Mouse (Mus musculus): ENCODE measurements around the gene Nmt2. TPM values are rescaled to one million over a fixed set of nuclear protein-coding genes. Genes with fewer than 3 reads are reported as not detected.

The Nmt2 gene
- total RNA-seq, 2 experiments from 2014 or later, result 15.3 to 17.6 TPM

DNA sequence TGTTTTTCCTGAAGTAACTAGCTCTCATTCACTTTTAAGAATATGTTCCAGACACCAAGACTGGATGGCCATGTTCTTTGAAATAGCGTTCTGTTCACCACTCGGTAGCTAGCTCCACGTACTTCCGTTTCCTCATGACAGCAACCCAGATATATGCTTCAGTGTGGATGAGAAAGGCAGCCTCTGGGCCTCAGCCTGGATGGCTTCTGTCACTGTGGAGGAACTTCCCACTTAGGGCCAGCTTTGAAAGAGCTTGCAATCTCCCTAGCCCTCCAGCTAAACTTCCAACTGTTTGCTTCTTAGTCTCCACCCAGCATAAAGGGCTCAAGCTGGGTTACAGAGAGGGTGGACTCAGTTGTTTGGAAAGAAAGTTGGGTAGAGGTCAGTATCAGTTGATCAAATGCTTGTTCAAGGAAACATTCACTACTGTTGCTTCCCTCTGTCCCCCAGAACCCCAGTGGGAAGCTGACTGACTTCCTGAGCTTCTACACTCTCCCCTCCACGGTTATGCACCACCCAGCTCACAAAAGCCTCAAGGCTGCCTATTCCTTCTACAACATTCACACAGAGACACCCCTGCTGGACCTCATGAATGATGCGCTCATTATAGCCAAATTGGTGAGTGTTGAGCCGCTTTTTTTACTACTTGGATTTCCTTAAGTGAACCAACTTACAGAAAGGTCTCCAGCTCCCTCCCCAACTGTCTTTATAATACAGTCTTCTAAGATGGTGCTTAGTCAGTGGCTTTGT, 40.5 kb downstream of the Nmt2 start:
- intact Hi-C loops (cut with DNase I), result loop anchor here (5.0 kb wide), 2 partner anchors 97 to 237 kb away; no protein-coding TSS in a partner anchor
- DNase-seq, result no peak

DNA sequence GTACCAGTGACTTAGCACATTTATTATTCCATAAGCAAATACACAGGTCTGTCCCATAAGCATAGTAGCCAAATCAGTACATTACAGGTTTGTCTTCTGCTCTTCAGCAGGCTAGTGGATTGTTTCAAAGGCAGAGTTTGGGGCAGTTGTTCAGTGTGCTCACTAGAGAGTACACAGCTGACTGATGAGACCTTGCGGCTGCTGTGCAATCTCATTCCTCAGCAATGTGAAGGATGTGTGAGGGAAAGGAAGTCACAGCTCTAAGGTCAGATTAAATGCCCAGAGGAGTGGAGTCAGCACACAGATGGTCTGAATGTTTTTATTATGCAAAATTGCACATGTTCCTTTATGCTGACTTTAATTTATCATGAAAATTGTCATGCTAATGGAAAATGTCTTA, 42.5 kb downstream of the Nmt2 start:
- DNase-seq, result peak; percentile 7 to 12
- intact Hi-C loops (cut with DNase I), result loop anchor here (5.0 kb wide), 2 partner anchors 99 to 239 kb away; no protein-coding TSS in a partner anchor

DNA sequence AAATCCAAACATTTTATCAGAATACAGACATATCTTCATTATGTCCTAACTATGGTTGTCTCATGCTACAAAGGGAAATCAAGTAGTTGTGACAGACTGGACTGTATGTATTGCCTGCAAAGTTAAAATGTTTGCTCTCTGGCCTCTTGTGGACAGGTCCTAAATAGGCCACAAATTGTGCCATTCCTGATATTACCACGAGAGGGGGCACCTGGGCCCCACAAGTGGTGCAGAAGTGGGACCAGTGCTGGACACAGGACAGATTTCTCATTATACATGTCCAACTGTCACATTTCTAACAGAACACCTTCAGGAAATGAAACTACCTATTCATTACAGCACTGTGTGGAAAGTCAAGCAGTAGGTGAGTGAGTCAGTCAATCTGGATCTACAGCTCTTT, 43.3 kb downstream of the Nmt2 start:
- intact Hi-C loops (cut with DNase I), result loop anchor here (5.0 kb wide), 2 partner anchors 100 to 240 kb away; no protein-coding TSS in a partner anchor
- DNase-seq, result peak; percentile 67 to 82

DNA sequence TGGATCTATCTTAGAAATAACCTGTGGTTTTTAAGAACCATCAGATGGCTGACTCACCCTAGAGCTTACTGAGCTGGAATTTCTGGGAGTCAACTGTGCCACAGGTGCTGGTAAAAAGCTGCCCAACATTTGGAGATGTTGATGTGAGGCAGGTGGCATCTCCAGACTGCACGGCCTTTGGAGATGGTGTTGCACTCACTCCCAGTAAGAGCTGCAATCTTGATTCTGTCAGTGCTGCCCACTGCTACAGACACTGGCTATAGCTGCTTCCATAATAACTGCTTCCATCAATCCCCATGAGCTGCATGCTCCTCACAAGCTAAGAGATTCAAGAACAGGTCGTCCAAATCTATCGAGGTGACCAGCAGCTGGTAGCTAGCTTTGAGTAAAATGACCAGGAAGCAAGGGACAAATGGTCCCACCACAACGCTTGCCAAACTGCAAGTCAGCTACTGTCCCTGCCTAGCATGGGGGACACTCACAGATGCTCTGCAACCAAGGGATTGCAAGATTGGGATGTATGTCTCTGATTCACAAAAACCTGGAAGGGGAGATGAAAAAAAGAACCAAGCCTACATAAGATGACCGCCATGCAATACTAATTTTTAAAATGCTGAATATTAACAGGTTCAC, 47.2 kb downstream of the Nmt2 start:
- intact Hi-C loops (cut with DNase I), result loop anchor here (5.0 kb wide), 1 partner anchor 214 kb away; no protein-coding TSS in a partner anchor
- no peak for DNase-seq

DNA sequence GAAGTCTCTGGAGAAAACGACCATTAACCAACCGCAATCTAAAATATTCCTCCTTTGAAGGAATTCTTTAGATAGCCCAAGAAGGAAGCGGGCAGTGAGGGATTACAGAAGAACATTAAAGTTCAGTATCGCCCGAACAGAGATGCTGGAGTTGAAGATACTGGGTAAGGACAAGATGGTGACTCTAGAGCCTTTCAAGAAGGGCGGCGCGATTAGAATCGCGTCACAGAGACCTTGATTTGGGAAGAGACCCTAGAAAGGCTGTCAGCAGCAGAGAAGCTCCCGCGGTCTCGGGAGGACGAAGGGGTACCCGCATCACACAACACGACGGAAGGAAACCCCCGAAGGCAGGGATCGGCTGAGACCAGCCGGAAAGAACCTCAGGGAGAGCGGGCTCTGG, 48.0 kb downstream of the Nmt2 start:
- no peak for DNase-seq
- intact Hi-C loops (cut with DNase I), result loop anchor here (2.0 to 5.0 kb wide), 2 partner anchors 47 to 215 kb away; partner anchors contain the start of gene Nmt2

DNA sequence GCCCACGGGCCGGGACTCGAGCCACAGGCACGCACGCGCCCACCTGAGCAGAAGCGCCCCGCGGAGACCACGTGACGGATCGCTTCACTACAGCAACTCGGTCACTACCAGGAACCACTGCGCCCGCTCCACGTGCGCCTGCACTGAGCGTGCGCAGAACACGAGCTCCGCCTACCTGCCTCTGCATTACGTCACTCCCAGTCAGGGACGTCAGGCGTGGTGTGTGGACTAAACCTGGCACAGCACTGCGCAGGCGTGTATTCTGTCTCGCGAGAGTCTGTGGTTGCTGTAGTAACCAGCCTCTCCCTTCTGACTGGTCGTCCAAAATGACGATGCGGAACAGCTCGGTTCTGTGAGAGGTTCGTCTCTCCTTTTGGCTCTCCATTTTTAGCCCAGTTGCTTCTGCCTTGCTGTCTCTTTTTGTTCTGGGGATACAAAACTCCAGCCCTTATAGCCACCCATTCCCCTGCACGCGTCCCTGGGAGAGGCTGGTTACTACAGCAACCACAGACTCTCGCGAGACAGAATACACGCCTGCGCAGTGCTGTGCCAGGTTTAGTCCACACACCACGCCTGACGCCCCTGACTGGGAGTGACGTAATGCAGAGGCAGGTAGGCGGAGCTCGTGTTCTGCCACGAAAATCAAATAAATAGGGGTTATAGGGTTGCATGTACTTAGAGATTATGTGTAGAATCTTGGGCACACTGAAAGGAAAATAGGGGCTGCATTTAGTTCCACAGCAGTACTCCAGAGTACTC, 48.7 kb downstream of the Nmt2 start, which contains the start of gene Rpp38:
Gene Rpp38 (minus strand): TSS at position 160 of the 759 bp plus-strand sequence.
- peak; percentile 99 for DNase-seq

DNA sequence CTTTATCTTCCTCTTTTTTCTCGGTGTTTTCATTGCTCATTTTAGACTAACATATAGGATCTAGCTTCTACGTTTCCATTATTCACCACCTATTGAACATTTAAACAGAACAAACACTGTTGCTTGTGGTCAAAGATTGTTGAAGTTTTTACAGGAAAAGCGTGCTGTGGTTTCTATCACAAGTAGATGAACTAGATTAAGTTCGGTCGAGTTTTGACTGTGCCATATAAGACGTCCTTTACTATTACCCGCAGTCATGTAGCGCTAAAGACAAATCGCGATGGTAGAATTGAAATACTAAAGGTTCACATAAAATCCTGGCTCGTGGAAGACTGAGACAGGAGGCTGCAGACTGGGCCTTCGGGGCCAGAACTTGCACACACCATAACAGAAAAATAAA, 49.7 kb downstream of the Nmt2 start:
- intact Hi-C loops (cut with DNase I), result loop anchor here (2.0 to 5.0 kb wide), 2 partner anchors 49 to 216 kb away; partner anchors contain the start of gene Nmt2

More for the DNA sequence above, 48.7 kb downstream of the Nmt2 start, which contains the start of gene Rpp38:
- intact Hi-C loops (cut with DNase I), result loop anchor here (2.0 to 5.0 kb wide), 2 partner anchors 48 to 215 kb away; partner anchors contain the start of gene Nmt2

DNA sequence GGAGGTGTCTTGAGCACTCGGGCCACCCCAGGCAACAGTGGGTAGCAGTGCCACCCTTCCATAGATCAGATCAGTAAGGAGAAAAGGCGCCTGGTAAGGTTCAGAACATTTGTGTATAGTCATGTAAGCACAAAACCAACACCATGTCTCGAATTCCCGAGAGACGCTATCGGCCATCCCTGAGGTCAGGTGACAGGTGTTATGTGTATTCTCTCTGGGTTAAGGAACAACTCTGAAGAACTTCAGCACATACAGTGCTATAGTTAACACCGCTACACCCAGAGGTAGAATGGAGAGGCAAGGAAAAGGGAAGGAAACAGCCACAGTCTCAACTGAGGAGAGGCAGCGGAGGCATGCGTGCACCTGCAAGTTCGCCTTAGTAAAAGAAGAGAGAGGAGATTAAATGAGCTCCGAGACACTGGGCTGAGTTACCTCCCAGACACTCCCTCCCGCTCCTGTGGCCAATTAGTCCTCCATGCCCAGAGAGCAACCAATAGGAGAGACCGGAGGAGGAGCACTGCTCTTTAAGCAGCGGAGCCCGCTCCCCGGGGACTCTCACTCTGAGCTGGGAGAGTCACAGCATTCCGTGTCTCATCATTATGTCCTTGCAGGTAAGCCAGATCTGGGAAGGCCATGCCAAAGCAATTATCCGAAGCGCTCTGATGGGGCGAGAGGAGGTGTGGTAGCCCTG, 51.7 kb downstream of the Nmt2 start, which contains the start of gene Acbd7:
Gene Acbd7 (plus strand): TSS at position 558 of the 691 bp plus-strand sequence.
- intact Hi-C loops (cut with DNase I), result loop anchor here (5.0 kb wide), 2 partner anchors 82 to 177 kb away; partner anchors contain the start of genes Cdnf, Gm45902 and Hspa14
- peak; percentile 42 to 50 for DNase-seq

More for the DNA sequence above, 49.7 kb downstream of the Nmt2 start:
- DNase-seq, result no peak

DNA sequence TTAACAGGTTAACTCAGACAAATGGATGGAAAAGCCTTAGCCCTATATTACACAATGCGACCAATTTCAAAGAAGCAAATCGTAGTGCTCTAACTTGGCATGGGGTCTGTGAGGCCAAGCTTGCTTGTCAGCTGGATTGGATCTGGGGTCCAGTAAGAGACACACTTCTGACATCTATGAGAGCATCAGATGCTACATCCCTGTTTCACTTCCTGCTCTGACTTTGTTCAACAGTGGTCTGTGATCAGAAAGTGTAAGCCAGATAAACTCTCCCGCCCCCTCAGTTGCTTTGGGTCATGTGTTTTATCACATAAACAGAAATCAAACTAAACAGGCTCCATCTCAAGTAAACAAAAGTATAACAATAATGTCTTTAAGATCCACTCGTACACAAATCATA, 64.4 kb downstream of the Nmt2 start:
- intact Hi-C loops (cut with DNase I), result loop anchor here (2.0 to 10.0 kb wide), 2 partner anchors 450 to 1146 kb away; no protein-coding TSS in a partner anchor
- no peak for DNase-seq

DNA sequence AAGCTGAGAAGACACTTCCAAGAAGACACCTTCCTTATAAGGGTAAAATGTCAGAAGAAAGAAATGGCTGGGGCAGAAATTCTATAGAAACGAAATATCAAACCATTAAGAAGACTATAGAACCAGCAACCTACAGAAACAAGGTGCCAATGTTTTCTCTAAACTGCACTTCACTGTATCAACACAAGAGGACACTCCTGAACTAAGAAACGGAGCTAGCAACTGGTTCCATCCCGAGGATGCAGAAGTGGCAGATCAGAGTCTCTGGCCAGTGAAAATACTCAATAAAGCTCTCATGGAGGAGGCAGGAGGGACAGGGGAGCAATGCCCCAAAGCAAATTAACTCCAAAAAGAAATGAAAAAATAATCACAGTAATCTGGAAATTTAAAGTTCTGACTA, 64.9 kb downstream of the Nmt2 start:
- intact Hi-C loops (cut with DNase I), result loop anchor here (2.0 to 10.0 kb wide), 2 partner anchors 450 to 1146 kb away; no protein-coding TSS in a partner anchor
- peak; percentile 28 to 42 for DNase-seq

DNA sequence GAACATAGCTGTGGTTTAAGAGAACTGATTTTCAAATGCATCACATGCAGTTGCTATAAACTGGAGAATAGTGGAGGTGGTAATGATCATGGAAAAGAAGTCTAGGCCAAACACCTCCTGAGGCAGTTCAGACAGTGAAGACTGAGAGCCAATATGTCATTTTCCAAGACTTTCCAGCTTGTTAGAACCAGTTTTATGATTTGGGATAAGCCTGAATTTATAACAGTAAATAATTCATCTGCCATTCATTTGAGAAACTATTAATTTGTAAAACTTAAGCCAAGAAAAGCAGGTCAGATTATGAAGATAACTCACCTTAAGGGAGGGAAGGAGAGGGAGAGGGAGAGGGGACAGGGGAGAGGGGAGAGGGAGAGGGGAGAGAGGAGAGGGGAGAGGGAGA, 69.1 kb downstream of the Nmt2 start:
- DNase-seq, result no peak
- intact Hi-C loops (cut with DNase I), result no loop called here

DNA sequence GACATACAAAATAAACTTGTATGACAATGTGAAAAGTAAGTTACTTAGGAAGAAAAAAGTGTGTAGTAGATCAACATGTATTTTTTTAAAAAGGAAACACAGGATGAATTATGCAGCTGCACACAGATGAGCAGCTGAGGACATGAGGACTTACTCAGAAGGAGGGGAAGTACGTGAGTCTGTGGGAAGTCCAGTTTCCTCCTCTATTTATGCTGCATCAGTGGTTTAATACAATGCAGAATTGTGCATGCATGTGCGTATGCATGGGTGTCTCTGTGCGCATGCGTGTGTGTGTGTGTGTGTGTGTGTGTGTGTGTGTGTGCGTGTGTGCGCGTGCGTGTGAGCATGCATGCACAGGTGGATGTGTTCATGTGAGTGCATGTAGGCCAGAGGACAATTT, 71.8 kb downstream of the Nmt2 start:
- intact Hi-C loops (cut with DNase I), result no loop called here
- no peak for DNase-seq

DNA sequence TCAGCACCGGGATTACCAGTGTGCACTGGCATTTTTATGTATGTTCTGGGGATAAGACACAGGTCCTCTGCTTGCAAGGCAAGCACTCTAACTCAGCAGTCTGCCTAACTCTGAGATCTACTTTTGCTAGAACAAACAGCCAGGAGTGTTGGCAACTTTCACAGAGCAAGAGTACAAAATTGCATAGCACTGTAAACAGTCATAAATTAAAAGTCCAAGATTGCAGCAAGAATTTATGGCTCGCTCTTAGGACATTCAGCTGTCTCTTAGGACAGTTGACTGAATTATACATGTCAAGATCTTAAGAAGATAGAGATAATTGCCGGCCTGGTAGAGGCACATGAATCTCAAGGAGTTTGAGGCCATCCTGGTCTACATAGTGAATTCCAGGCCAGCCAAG, 72.3 kb downstream of the Nmt2 start:
- intact Hi-C loops (cut with DNase I), result no loop called here
- DNase-seq, result no peak

DNA sequence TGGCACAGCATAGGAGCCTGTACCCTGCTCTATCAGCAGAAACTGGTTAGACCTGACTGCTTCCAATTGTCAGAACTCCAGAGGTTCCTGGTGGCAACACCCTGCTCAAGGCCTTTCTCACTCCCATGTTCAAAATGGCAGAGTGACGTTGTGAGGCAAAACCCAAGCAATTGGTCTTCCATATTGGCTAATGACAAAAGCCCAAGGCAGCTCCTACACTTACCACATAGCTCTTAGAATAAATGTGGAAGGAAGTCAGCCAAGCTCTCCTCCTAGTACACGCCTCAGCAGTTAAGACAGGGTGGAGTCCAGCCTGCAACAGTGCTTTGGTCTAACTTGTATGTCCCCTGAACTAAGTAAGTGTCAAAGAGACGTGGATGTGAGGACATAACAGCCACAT, 73.9 kb downstream of the Nmt2 start:
- intact Hi-C loops (cut with DNase I), result no loop called here
- no peak for DNase-seq

DNA sequence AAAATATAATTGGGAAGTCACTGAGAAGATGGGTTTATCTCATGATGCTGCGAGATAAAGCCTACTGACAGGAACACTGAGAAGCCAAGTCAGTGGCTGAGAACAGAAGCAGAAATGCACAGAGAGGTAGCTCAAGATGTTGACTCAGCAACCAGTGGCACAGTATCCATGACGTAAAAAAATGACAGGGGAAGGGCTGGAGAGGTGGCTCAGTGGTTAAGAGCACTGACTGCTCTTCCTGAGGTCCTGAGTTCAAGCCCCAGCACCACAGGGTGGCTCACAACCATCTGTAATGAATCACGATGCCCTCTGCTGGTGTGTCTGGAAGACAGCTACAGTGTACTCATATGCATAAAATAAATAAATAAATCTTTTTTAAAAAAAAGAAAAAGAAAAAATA, 77.1 kb downstream of the Nmt2 start:
- DNase-seq, result no peak
- intact Hi-C loops (cut with DNase I), result no loop called here

DNA sequence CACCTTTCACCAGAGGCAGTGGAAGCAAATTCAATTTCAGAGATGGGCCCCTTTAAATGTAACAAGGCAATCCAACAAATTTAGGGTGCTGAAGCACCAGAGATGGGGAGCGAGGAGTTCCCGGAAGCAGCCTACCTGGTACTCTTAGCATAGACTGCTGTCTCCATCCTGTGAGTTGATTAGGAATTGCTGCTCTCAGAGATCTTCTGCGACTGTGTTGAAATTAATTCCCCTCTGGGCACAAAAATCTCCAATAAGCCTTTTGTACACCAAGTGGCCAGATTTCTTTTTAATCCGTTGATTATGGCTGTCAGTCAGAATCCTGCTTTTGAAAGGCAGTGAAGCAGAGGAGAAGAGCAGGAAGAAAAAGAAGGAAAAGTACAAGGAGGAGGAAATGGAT, 81.1 kb downstream of the Nmt2 start:
- DNase-seq, result no peak
- intact Hi-C loops (cut with DNase I), result no loop called here

Measured in heart, postnatal 10 days (tissue).